Mouse (Mus musculus) cerebellum, adult 2 months (tissue): ENCODE measurements around the gene Lrrc20.

Source experiments
- CTCF ChIP-seq: fragments of 200-500 bp; IDR thresholded peaks from 2 replicates; pipeline ENCODE4 v1.5.1; 2011; ENCODE audit warnings: low read depth, mild to moderate bottlenecking, control low read depth, low read length, moderate library complexity, borderline replicate concordance; ENCODE audit not compliant: insufficient read depth
- POLR2A ChIP-seq: fragments of 200-500 bp; IDR thresholded peaks from 2 replicates; pipeline ENCODE4 v1.6.1; 2011; ENCODE audit warnings: low read length, control low read depth, borderline replicate concordance; ENCODE audit not compliant: insufficient read depth

- TF ChIP-seq CTCF (no peak), POLR2A (no peak)
Measured at GRCm38 (mm10) chr10:61468900-61469299, 6.7 kb upstream of the Lrrc20 start.
